Mouse (Mus musculus) heart, adult 2 months (tissue): ENCODE results near the gene Ammecr1.

Experiments
- CTCF ChIP-seq: fragments of 200-600 bp; IDR thresholded peaks from 2 replicates; pipeline ENCODE4 v1.8.1; 2022; ENCODE audit warnings: antibody characterized with exemption, mild to moderate bottlenecking, moderate library complexity
- EP300 ChIP-seq: fragments of 200-500 bp; IDR thresholded peaks from 2 replicates; pipeline ENCODE4 v1.6.1; 2011; ENCODE audit warnings: low read depth, low read length, control low read depth; ENCODE audit not compliant: insufficient read depth
- POLR2A ChIP-seq: fragments of 200-500 bp; IDR thresholded peaks from 2 replicates; pipeline ENCODE4 v1.6.1; 2011; ENCODE audit warnings: mild to moderate bottlenecking, low read depth, low read length, control low read depth; ENCODE audit not compliant: insufficient read depth

DNA sequence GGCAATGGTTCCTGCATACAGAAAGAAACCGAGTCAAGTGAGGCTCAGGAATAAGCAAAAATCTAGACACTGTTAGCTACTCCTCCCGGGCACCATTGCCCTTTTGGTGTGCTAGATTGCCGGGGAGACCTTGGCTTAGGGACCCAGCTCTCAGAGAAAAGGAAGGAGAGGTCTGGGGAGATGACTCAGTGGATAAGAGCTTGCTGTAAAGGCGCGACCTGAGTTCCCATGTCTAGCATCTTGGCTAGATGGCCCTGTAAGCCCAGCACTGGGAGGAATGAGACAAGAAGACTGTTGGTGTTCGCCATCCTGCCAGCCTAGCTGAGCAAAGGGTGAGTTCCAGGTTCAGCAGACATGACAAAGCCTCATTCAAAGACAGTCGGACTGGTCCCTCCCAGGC, 127.1 kb downstream of the Ammecr1 start:
- TF ChIP-seq CTCF (no peak), EP300 (no peak), POLR2A (no peak)
